Mouse (Mus musculus) liver, adult 2 months (tissue): ENCODE measurements around the gene Grik5.

Experiments
- CTCF ChIP-seq: fragments of 200-500 bp; IDR thresholded peaks from 2 replicates; pipeline ENCODE4 v1.5.1; 2011; ENCODE audit warnings: low read depth, low read length, control low read depth
- POLR2A ChIP-seq: fragments of 200-500 bp; IDR thresholded peaks from 2 replicates; pipeline ENCODE4 v1.6.1; 2011; ENCODE audit warnings: low read length, control low read depth; ENCODE audit not compliant: insufficient read depth; ENCODE audit errors: extremely low read depth

- TF ChIP-seq POLR2A (no peak), CTCF (no peak)
Measured at GRCm38 (mm10) chr7:25112178-25112955, 40.2 kb upstream of the Grik5 start.
